Mouse (Mus musculus) megakaryocyte progenitor cell, adult 5-6 weeks (primary cell): ENCODE data around the gene Tiprl. TPM values are rescaled to one million over a fixed set of nuclear protein-coding genes. Genes with fewer than 3 reads are reported as not detected.

Experiments
- ATAC-seq: replicated peaks from 2 replicates; pipeline ENCODE4 v1.8.0; 2016; ENCODE audit warnings: mild to moderate bottlenecking, moderate TSS enrichment, inconsistent platforms; ENCODE audit not compliant: poor library complexity
- total RNA-seq, 2 experiments: library from RNA; stranded (forward) in 1 of 2; stranded (reverse) in 1 of 2; fragments of 157-497, 149-512 nt in 1 of 2; fragments of 200-1000 nt in 1 of 2; gene quantifications; 2 replicates each; pipeline versions ENCODE4 v1.2.3 to v1.2.4; 2015 to 2017

Gene Tiprl
- total RNA-seq, 2 experiments from 2014 or later: 43.0 to 56.5 TPM

DNA sequence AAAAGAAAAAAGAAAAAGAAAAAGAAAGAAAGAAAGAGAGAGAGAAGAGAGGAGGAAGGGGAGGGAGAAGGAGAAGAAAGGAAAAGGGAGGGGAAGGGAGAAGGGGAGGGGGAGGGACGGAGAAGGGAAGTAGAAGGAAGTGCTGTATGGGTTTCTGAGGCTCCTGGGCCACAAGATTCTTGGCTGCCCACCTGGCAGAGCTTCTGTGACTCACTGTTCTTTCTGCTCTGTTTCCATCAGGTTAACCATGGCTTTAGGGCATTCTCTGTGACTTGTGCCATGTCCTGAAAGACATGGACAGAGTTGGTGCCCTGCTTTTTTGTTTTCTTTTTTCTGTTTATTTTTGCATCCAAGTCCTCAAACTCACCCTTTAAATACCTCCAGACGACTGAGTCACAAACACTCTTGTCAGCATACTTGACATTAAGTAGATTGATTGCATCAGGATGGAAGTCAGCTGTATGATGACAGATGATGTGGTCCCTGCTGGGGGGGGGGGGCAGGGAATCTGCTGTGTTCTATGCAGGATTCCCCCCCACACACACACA, 33.2 kb downstream of the Tiprl start:
- no peak for ATAC-seq

DNA sequence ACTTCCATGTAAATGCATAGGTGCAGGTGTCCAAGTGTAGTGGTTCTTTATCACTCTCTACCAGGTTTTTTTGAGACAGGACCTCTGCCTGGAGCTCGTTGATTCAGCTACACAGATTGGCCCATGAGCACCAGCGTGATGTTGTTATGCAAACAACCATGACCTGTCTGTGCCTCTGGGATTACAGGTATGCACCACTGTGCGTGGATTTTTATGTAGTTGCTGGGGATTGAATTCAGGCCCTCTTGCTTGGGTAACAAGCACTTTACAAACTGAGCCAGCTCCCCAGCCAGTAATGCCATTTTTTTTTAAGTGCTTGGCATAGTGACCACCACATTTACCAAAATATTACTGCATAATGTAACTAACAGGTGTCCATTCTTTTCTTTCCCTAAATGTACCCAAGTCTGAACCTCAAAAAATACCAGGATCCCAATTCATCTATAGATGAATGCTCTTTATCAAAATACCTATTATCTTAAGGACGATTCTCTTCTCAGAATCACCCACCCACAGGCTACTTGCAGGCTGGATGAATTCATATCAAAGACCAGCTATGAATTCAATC, 35.3 kb downstream of the Tiprl start:
- no peak for ATAC-seq

DNA sequence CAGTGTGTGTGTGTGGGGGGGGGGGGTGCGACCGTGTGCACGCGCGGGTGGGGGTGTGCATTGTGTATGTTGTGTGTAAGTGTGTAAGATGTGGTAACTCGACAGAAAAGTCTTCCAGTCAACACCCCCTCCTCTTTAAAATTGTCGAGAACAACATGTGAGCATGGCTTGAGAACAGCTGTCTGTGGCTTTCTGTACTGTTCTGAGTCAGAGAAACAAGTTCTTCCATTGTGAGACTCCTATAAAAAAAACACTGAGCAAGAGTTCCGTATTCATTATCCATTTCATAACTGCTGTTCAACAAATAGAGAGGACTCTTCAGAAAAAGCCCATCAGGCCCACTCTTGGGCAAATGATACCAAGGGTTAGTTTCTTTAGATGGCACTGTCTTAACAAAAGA, 36.0 kb downstream of the Tiprl start:
- ATAC-seq: no peak

DNA sequence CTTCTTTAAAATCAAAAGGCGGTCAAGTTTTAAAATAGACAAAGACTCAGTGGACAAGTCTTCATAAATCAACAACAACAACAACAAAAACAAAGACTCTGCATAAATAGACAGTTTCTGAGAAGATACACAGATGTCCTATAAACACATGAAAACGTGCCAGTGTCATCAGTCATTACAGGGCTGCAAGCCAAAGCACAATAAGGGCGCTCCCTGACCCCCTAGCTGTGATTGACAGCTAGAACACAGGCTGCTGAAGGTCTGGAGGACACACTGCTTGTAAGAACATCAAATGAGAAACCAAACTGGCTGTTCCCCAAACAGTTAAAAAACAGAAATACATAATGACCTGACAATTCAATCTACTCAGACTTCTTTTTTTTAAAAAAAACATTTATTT, 37.2 kb downstream of the Tiprl start:
- no peak for ATAC-seq

DNA sequence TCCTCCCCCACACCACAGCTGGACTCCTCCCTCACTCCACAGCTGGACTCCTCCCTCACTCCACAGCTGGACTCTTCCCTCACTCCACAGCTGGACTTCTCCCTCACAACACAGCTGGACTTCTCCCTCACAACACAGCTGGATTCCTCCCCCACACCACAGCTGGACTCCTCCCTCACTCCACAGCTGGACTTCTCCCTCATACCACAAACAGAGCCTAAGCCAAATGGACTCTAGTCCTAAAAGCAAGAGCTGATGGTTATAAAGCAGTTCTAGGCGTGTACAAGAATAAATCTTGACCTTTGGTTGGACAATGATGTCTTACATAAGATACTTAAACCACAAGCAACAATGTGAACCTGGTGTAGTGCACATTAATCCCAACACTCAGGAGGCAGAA, 37.8 kb downstream of the Tiprl start:
- ATAC-seq: no peak

DNA sequence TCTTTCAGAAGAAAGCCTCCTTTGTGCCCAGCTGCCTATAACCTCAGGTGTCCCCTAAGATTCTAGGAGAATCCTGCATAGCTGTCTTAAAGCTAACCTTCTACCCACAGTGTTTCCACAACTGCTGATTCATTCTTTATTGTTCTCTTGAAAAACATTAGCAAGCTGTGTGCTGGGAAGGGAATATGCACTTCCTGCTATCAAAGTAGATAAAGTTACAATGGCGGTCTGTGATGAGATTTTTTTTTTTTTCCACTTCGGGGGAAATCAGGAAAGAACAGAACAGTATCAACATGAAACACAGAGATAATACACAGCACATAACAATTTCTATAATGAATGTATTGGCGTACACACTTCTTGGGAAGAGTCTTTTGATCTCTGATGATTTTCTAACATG, 38.9 kb downstream of the Tiprl start:
- ATAC-seq: no peak

DNA sequence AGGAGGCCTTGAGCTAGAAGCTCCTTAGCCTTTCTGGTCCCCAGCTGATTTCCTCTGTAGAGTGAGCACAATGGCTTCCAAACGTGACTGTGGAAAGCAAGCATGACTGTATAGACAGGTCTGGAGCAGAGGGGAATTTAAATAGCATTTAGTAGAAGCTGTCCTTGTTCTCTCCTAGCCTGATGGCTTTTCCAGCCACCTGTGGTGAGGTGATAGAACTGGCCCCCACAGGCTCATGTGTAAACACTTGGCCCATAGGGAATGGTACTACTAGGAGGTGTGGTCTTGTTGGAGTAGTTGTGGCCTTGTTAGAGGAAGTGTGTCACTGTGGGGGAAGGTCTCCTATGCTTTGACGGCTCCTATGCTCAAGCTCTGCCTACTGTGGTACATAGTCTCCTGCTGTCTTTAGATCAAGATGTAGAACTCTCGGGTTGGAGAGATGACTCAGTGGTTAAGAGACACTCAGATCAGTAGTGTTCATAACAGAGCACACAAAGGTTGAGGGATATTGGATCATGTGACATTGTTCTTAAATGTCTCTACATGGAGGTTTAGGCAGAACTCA, 41.3 kb downstream of the Tiprl start:
- ATAC-seq: no peak

DNA sequence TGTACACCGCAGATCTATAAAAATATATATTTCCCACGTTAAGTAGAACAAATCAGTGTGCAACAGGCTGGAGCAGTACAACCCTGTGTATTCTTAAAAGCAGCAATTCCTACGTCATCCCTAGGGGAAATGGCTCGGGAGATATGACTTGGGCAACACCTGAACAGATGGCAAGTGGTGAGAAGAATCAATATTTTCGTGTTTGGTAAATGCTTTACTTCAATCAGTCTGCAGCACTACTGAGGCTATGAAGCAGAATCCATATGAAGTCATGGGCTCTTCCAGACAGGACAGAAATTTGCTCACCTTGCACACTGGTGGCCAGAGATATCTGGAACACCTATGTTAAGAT, 42.2 kb downstream of the Tiprl start:
- peak; percentile 7; the same call in 1 of the 2 replicates for ATAC-seq

DNA sequence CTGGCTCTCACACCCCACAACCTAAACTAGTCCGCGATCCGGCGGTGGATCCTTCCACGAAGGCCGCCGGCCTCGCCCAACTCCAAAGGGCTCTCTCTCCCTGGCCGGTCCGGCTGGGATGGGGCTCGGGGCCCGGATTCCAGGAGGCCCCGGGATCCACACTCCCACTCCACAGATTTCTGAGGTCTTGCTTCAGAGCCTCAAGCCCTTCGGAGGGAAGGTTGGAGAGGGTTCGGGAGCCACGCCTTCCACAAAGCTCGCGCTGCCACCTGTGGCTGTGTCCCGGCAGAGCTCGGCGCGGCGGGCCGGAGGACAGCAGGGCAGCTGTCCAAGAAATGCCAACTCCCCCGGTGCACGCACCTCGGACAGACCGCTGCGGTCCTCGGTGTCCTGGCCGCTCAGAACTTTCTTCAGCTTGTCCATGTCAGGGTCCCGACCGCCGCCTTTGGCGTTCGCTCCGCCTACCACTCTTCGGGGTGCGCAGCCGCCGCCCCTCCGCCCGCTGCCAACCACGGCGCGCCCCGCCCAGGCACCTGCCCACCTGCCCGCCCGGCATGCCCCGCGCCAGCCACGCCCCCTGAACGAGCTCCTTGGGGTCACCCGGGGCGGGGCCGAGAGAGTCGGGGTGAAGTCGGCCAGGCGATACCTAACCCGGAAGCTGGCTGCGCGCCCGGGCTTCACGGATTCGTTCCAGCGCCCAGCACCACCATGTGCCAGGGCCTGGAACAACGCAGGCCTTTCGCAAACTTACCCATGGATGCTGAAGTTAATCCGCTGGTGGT, 42.7 kb downstream of the Tiprl start, which contains the start of gene Sft2d2:
Gene Sft2d2 (minus strand): TSS at position 559 of the 782 bp plus-strand sequence.
- ATAC-seq: peak; percentile 81

DNA sequence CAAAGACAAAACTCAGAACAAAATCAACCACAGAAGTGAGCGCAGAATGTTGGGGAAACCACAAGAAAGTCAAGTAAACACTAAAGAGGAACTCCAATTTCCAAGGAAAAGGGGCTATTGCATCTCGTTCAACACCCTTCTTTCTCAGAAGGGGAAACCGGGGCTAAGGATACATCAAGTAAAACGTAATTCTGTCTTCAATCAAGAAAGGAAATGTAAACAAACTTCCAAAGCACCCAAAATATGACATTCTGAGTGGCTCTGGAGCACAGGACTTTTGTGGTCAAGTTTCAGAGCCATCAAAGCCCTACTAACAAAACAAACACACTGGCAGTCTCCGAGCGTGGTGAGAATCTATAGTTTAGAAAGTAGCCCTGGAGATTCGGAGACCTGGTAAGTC, 43.4 kb downstream of the Tiprl start:
- ATAC-seq: 0 out of 2 replicates have a peak, but pooled peaks have one; percentile 11

DNA sequence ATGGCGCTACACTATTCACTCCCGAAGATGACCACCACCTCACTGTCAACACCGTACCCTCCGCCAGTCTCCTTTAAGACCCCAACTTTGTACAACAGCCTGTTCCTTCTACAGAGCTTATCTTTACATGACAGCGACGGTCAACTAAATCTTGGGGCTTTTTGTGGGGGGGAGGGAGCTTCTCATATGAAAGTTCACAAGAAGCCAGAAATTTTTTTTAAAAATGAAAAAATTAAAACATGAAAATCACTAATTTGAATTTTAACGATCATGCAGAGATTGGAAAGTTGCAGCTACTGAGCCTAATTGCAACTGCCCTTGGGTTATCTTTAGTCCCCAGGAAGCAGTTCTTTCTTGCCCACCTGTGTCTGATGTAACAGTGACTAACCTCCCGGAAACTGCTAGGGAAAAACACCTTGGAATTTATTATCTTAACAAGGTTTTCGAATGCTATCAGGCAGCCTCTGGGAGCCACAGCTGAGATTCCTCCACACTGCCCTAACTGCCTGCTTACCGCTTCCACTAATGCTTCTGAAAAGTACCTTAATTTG, 44.0 kb downstream of the Tiprl start:
- ATAC-seq: no peak

DNA sequence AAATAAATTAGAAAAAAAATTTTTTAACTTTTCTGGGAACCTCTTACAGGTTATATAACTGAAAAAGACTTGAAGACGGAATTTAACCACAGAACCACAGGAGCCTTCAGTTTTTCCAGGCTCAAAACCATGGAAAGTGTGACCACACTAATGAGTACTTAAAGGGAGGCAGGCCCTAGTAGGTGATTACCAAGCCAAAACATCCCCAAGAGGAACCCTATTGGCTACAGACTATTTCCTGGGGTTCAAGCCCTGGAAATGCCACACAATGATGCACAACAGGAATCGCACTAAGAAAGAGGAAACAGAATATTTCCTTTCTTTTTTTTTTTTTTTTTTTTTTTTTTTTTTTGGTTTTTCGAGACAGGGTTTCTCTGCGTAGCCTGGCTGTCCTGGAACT, 44.7 kb downstream of the Tiprl start:
- ATAC-seq: peak; percentile 26; the same call in 1 of the 2 replicates

DNA sequence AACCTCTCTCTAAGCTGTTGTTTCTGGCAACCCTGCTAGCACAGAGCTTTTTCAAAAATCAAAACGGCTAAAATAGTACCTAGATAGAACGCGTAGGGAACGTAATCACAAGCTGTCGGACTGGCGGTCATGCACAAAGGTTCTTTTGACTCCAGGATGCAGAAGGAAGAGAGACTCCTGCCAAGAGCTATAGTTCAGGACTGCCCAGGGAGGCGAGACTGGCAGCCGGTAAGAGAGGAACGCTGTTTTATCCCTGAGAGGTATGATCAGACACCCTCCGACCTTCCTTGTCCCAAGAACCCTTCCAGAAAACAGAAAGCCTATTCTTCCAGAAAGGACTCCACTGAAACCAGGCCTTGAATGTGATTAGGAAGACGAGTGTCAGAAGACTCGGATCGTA, 45.2 kb downstream of the Tiprl start:
- no peak for ATAC-seq

DNA sequence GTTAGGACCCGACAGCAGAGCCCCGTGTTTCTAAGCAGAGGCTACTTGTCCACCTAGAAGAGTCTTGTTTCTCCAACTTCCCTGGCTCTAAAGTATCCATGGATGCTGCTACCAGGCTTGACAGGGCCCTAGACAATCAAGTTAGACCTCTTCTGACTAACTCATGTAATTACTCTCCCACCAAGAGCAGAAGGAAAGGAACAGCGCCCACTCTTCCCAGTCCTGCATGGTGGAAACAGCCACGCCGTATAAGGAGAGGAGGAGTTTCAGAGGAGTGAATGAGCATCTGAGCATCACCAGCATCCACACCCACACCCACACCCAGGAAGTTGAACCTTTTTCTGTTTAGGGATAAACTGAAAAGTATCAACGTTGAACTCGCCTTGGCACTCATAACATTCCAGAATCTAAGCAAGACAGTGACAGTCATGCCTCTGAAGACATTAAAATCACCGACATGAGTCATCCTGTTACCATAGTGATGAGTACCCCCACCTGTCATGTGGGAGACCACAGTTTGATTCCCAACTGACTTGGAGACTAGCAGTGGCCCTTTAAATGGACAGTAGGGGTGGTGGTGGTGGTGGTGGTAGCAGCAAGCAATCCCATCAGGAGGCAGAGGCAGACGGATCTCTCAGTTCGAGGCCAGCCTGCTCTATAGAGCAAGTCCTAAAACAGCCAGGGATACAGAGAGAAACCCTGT, 46.1 kb downstream of the Tiprl start:
- ATAC-seq: no peak

DNA sequence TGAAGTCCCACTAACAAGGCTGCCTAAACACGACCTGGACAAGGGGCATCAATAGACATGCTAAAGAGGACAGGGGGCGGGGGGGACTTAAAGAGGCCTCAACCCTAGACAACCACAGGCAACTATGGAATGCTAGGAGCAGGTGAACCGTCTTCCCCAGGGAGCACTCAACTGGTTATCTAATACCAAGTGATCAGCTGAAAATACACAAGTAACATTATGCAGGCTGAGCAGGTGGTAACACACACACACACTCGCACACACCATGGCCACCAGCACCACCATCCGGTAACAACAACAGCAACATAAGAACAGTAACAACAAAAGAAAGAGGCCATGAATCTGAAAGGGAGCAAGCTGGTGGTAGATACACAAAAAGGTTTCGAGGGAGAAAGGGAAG, 46.7 kb downstream of the Tiprl start:
- ATAC-seq: no peak

DNA sequence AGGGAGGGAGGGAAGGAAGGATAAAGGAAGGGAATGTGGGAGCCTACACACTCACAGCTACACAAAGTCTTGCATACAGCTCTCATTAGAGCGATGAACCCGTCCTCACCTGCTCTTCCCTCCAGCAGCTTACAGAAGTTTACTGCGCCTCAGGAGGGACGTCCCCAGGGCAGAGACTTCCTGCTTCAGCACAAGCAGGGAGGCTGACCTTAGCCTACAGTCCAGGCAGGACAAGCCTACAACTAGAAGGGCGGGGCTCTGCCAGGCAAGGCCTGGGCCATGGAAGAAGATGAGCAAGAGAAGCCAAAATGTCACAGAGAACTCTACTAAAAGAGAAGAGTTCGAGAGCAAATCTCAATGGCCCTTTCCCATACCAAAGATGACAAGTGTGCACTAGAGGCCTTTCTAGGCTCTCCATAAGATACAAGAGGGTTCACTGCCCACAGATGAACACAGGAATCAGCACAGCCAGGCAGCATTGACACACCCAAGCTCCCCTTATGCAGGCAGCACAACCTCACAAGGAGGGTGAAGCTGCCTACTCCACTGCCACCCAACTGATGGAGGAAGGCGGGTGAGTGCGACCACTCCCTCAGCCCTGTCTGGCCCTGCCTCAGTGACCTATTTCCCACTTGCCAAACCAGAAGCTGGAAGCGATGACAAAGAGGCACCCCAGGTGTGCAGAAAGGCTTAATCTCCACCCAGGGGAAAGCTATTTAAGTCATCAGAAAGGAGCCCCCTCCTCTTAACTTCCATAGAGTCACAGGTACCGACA, 47.8 kb downstream of the Tiprl start:
- ATAC-seq: no peak

DNA sequence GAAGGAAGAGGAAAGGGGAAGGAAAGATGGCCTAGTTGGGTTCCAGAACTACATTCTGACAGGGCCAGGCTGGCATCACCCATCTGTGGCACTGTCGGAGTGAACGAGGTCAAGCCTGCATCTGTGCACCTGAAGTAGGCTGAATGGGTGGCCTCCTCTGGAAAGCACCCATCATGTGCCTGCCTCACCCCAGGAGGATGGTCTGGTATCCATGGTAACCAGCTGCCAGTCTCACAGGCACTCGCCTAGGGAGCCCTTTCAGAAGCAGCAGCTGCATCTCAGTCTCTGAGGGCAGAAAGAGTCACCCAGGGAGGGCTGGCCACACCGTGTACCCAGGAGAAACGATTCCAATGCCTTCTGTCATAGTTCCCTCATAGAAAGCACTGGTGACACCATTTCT, 49.4 kb downstream of the Tiprl start:
- ATAC-seq: no peak

DNA sequence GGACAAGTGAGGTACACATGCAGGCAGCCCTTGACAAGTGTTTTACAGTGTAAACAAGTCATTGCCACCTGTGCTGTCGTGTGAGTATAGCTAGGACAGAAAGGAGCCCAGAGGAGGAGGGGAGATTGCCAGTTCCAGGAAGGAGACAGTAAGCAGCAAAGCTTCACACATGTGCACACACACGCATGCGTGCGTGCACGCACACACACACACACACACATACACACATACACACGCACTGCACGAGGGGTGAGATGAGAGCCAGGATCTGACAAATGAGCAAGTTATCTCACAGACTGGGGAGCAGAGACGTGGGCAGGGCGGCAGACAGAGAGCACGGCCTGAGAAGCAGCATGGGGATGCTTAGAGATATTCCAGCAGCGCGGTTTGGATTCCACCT, 50.3 kb downstream of the Tiprl start:
- ATAC-seq: no peak

DNA sequence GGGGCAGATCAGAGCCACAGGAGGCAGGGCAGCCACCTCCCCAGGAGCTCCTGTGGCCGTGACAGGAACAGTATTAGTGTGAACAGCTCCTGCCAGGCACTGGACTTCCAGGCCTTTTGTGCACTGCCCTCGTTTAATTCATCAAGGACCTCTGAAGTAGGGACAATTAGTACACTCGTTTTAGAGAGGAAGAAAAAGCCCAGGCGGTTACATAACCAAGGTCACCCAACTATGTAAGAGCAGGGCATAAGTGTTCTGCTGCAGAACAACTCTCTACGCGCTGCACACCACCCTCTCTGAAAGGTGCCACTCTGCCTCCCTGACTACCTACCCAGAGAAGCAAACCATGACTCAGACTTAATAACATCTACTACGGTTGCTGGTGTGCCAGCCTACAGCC, 51.7 kb downstream of the Tiprl start:
- ATAC-seq: no peak

DNA sequence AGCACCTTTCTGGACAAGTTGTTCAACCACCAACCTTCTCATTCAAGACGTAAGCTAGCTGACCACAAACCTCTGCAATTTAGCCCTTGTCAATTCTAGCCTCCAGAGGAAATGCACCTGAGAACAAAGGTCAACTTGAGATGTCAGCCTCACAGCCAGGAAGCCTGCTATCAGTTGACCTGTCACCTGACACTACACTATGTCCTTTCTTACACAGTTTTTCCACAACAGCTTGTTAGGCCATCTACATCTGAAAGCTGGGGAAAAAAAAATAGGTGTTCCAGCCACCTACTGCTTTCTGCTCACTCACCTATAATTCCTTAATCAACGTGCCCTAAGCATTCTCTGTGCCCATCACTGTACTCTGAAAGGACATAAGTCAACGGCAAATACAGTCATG, 52.6 kb downstream of the Tiprl start:
- no peak for ATAC-seq
